Mouse (Mus musculus) hindbrain, embryonic 14.5 days (tissue): ENCODE results near the gene Cnmd. TPM values are rescaled to one million over a fixed set of nuclear protein-coding genes. Genes with fewer than 3 reads are reported as not detected.

Source experiments
- ATAC-seq: fragments of 200-750 bp; cut with Nextera tagmentation; 2 replicates; pipeline ENCODE4 v1.8.0; 2017; ENCODE audit warnings: moderate number of reproducible peaks, mild to moderate bottlenecking, moderate TSS enrichment, moderate library complexity; ENCODE audit not compliant: low FRiP score
- DNase-seq: peaks from one replicate; pipeline ENCODE4 v3.0.0-alpha.2; 2015; ENCODE audit warnings: low spot score
- H3K27ac ChIP-seq: fragments of 300-500 bp; sonication (generic); 2 replicates; pipeline ENCODE4 v1.5.1; 2014; ENCODE audit warnings: mild to moderate bottlenecking, moderate library complexity
- H3K27me3 ChIP-seq: fragments of 300-500 bp; sonication (generic); 2 replicates; pipeline ENCODE4 v1.6.1; 2014; ENCODE audit warnings: mild to moderate bottlenecking, low read length, mixed read lengths; ENCODE audit not compliant: control insufficient read depth, insufficient read depth
- H3K36me3 ChIP-seq: fragments of 300-500 bp; sonication (generic); replicated peaks from 2 replicates; pipeline ENCODE4 v1.6.1; 2014; ENCODE audit not compliant: control insufficient read depth, insufficient read depth
- H3K4me1 ChIP-seq: fragments of 300-500 bp; sonication (generic); replicated peaks from 2 replicates; pipeline ENCODE4 v1.6.1; 2014; ENCODE audit warnings: antibody characterized with exemption, low read length, mixed read lengths; ENCODE audit not compliant: control insufficient read depth, insufficient read depth
- H3K4me2 ChIP-seq: fragments of 300-500 bp; sonication (generic); replicated peaks from 2 replicates; pipeline ENCODE4 v1.6.1; 2014; ENCODE audit warnings: mild to moderate bottlenecking, moderate library complexity
- H3K4me3 ChIP-seq: fragments of 300-500 bp; sonication (generic); replicated peaks from 2 replicates; pipeline ENCODE4 v1.5.1; 2014; ENCODE audit warnings: mild to moderate bottlenecking, low read length
- H3K9ac ChIP-seq: fragments of 300-500 bp; sonication (generic); 2 replicates; pipeline ENCODE4 v1.6.1; 2014
- H3K9me3 ChIP-seq: fragments of 300-500 bp; sonication (generic); 2 replicates; pipeline ENCODE4 v1.6.1; 2016; ENCODE audit warnings: low read length; ENCODE audit not compliant: control insufficient read depth
- WGBS: fragments of 180-500 bp; shearing (Covaris S2); extraction: QIAGEN DNeasy Blood & Tissue Kit; methylation state at CpG from one replicate; pipeline ENCODE4 v1.1.7; 2014; 5-methylcytosine and 5-hydroxymethylcytosine counted together
- polyA plus RNA-seq: library from polyadenylated mRNA; unstranded; fragments of >200 nt; fragmentation: Nextera tagmentation; extraction: Ambion mirVana; gene quantifications from 2 replicates; pipeline ENCODE4 v1.2.1, GENCODE M21; 2014

The Cnmd gene
- polyA plus RNA-seq, 1 experiment from 2014 or later: 4.2 TPM

- DNase-seq: peak; percentile 79
- H3K9ac ChIP-seq: no peak overlapping the region
- H3K36me3 ChIP-seq: peaks cover 68% of the 10 kb centered on the region
- no peaks in the 10 kb centered on the region for H3K27me3 ChIP-seq
- no peaks in the 10 kb centered on the region for H3K4me1 ChIP-seq
- no peak overlapping the region for H3K27ac ChIP-seq
- H3K9me3 ChIP-seq: no peaks in the 10 kb centered on the region
- no peak for ATAC-seq
- 83% methylated on average over 8 of the region's 8 CpGs for WGBS
- H3K4me3 ChIP-seq: no peak overlapping the region
- H3K4me2 ChIP-seq: no peak overlapping the region
Measured at GRCm38 (mm10) chr14:79617121-79617828, 44.7 kb downstream of the Cnmd start.

- DNase-seq (no peak), ATAC-seq (no peak)
- no peaks in the 10 kb centered on the region for H3K27me3 ChIP-seq
- H3K27ac ChIP-seq: no peak overlapping the region
- H3K9ac ChIP-seq: no peak overlapping the region
- no peak overlapping the region for H3K4me2 ChIP-seq
- H3K4me1 ChIP-seq: no peaks in the 10 kb centered on the region
- H3K9me3 ChIP-seq: no peaks in the 10 kb centered on the region
- WGBS: 95% methylated on average over 6 of the region's 6 CpGs
- H3K4me3 ChIP-seq: no peak overlapping the region
- peaks cover 88% of the 10 kb centered on the region for H3K36me3 ChIP-seq
Measured at GRCm38 (mm10) chr14:79608286-79608685, 53.7 kb downstream of the Cnmd start.

- H3K9me3 ChIP-seq: no peaks in the 10 kb centered on the region
- H3K9ac ChIP-seq: no peak overlapping the region
- DNase-seq: no peak
- H3K27ac ChIP-seq: no peak overlapping the region
- peaks cover 88% of the 10 kb centered on the region for H3K36me3 ChIP-seq
- no peaks in the 10 kb centered on the region for H3K27me3 ChIP-seq
- no peak overlapping the region for H3K4me3 ChIP-seq
- H3K4me2 ChIP-seq: no peak overlapping the region
- no peaks in the 10 kb centered on the region for H3K4me1 ChIP-seq
- no peak for ATAC-seq
- WGBS: 96% methylated on average over 4 of the region's 4 CpGs
Measured at GRCm38 (mm10) chr14:79607352-79607751, 54.6 kb downstream of the Cnmd start.

- H3K36me3 ChIP-seq: peaks cover 88% of the 10 kb centered on the region
- no peak for DNase-seq
- WGBS: 93% methylated on average over 3 of the region's 3 CpGs
Measured at GRCm38 (mm10) chr14:79606867-79607266, 55.1 kb downstream of the Cnmd start.

GRCm38 (mm10) chr14:79606392-79606791 lies 55.6 kb downstream of the Cnmd start:
- Histone ChIP-seq H3K4me2 (no peak overlapping the region), H3K27me3 (no peaks in the 10 kb centered on the region), H3K27ac (no peak overlapping the region), H3K9me3 (no peaks in the 10 kb centered on the region), H3K36me3 (peaks cover 88% of the 10 kb centered on the region), H3K9ac (no peak overlapping the region), H3K4me1 (no peaks in the 10 kb centered on the region), H3K4me3 (no peak overlapping the region)
- ATAC-seq (no peak), DNase-seq (no peak)
- 96% methylated on average over 6 of the region's 6 CpGs for WGBS

More at GRCm38 (mm10) chr14:79606867-79607266, 55.1 kb downstream of the Cnmd start:
- Histone ChIP-seq H3K4me2 (no peak overlapping the region), H3K4me1 (no peaks in the 10 kb centered on the region), H3K4me3 (no peak overlapping the region), H3K9me3 (no peaks in the 10 kb centered on the region), H3K27me3 (no peaks in the 10 kb centered on the region), H3K27ac (no peak overlapping the region), H3K9ac (no peak overlapping the region)
- no peak for ATAC-seq

- WGBS: 80% methylated on average over 2 of the region's 2 CpGs
- no peaks in the 10 kb centered on the region for H3K27me3 ChIP-seq
- H3K9ac ChIP-seq: no peak overlapping the region
- H3K4me2 ChIP-seq: no peak overlapping the region
- DNase-seq: no peak
- no peak overlapping the region for H3K27ac ChIP-seq
- H3K36me3 ChIP-seq: peaks cover 88% of the 10 kb centered on the region
- no peak overlapping the region for H3K4me3 ChIP-seq
- no peak for ATAC-seq
- H3K4me1 ChIP-seq: no peaks in the 10 kb centered on the region
- no peaks in the 10 kb centered on the region for H3K9me3 ChIP-seq
Measured at GRCm38 (mm10) chr14:79605881-79606280, 56.1 kb downstream of the Cnmd start.

GRCm38 (mm10) chr14:79596602-79597001 lies 65.4 kb downstream of the Cnmd start:
- ATAC-seq: no peak
- no peaks in the 10 kb centered on the region for H3K4me1 ChIP-seq

GRCm38 (mm10) chr14:79594069-79594468 lies 67.9 kb downstream of the Cnmd start:
- no peaks in the 10 kb centered on the region for H3K27me3 ChIP-seq
- DNase-seq: no peak
- H3K27ac ChIP-seq: no peak overlapping the region
- no peaks in the 10 kb centered on the region for H3K9me3 ChIP-seq
- WGBS: 94% methylated on average over 5 of the region's 5 CpGs
- H3K36me3 ChIP-seq: peaks cover 48% of the 10 kb centered on the region
- H3K4me2 ChIP-seq: no peak overlapping the region
- no peak overlapping the region for H3K4me3 ChIP-seq
- peaks cover 2% of the 10 kb centered on the region for H3K4me1 ChIP-seq
- no peak for ATAC-seq
- no peak overlapping the region for H3K9ac ChIP-seq

More at GRCm38 (mm10) chr14:79596602-79597001, 65.4 kb downstream of the Cnmd start:
- H3K4me3 ChIP-seq: no peak overlapping the region
- no peak for DNase-seq
- no peak overlapping the region for H3K4me2 ChIP-seq
- H3K27me3 ChIP-seq: no peaks in the 10 kb centered on the region
- H3K9ac ChIP-seq: no peak overlapping the region
- no peak overlapping the region for H3K27ac ChIP-seq
- peaks cover 72% of the 10 kb centered on the region for H3K36me3 ChIP-seq
- WGBS: 84% methylated on average over 4 of the region's 4 CpGs
- H3K9me3 ChIP-seq: no peaks in the 10 kb centered on the region

GRCm38 (mm10) chr14:79591611-79592010 lies 70.4 kb downstream of the Cnmd start:
- no peaks in the 10 kb centered on the region for H3K9me3 ChIP-seq

More at GRCm38 (mm10) chr14:79591611-79592010, 70.4 kb downstream of the Cnmd start:
- WGBS: 86% methylated on average over 2 of the region's 2 CpGs
- H3K4me1 ChIP-seq: peaks cover 14% of the 10 kb centered on the region
- DNase-seq (no peak), ATAC-seq (no peak)
- no peak overlapping the region for H3K9ac ChIP-seq
- H3K36me3 ChIP-seq: peaks cover 31% of the 10 kb centered on the region
- H3K27ac ChIP-seq: no peak overlapping the region
- no peaks in the 10 kb centered on the region for H3K27me3 ChIP-seq
- H3K4me3 ChIP-seq: no peak overlapping the region
- H3K4me2 ChIP-seq: no peak overlapping the region
